Mouse (Mus musculus) forebrain, embryonic 11.5 days (tissue): ENCODE results near the gene Tmem198b. TPM values are rescaled to one million over a fixed set of nuclear protein-coding genes. Genes with fewer than 3 reads are reported as not detected.
"Not testable (repeated sequence)": the region's sequence is repeated elsewhere in the genome, so short reads cannot be mapped to it uniquely, and the experiment has no call there.

Experiments used
- ATAC-seq: fragments of 200-750 bp; cut with Nextera tagmentation; replicated peaks from 2 replicates; pipeline ENCODE4 v1.8.0; 2017; ENCODE audit warnings: moderate TSS enrichment; ENCODE audit not compliant: low FRiP score
- DNase-seq: peaks from one replicate; pipeline ENCODE4 v3.0.0-alpha.2; 2017; ENCODE audit warnings: low spot score
- H3K27ac ChIP-seq: fragments of 300-500 bp; sonication (generic); 2 replicates; pipeline ENCODE4 v1.5.1; 2014; ENCODE audit warnings: low read depth, low read length
- H3K27me3 ChIP-seq: fragments of 300-500 bp; sonication (generic); 2 replicates; pipeline ENCODE4 v1.6.1; 2014; ENCODE audit warnings: mild to moderate bottlenecking, low read length, mixed read lengths; ENCODE audit not compliant: control insufficient read depth, insufficient read depth
- H3K36me3 ChIP-seq: fragments of 300-500 bp; sonication (generic); 2 replicates; pipeline ENCODE4 v1.6.1; 2014; ENCODE audit warnings: mild to moderate bottlenecking, low read length, moderate library complexity, mixed read lengths; ENCODE audit not compliant: control insufficient read depth, insufficient read depth
- H3K4me1 ChIP-seq: fragments of 300-500 bp; sonication (generic); replicated peaks from 2 replicates; pipeline ENCODE4 v1.6.1; 2014; ENCODE audit warnings: low read length, mixed read lengths; ENCODE audit not compliant: control insufficient read depth, insufficient read depth
- H3K4me2 ChIP-seq: fragments of 300-500 bp; sonication (generic); 2 replicates; pipeline ENCODE4 v1.6.1; 2014; ENCODE audit warnings: low read depth, mild to moderate bottlenecking, low read length, moderate library complexity, mixed read lengths; ENCODE audit not compliant: severe bottlenecking
- H3K4me3 ChIP-seq: fragments of 300-500 bp; sonication (generic); 2 replicates; pipeline ENCODE4 v1.5.1; 2014; ENCODE audit warnings: low read depth, low read length
- H3K9ac ChIP-seq: fragments of 300-500 bp; sonication (generic); 2 replicates; pipeline ENCODE4 v1.6.1; 2014; ENCODE audit warnings: low read length
- H3K9me3 ChIP-seq: fragments of 300-500 bp; sonication (generic); 2 replicates; pipeline ENCODE4 v1.6.1; 2016; ENCODE audit warnings: low read length, mixed read lengths; ENCODE audit not compliant: control insufficient read depth
- WGBS: fragments of 180-500 bp; shearing (Covaris S2); extraction: QIAGEN DNeasy Blood & Tissue Kit; methylation state at CpG from one replicate; pipeline ENCODE4 v1.1.7; 2014; 5-methylcytosine and 5-hydroxymethylcytosine counted together
- polyA plus RNA-seq: library from polyadenylated mRNA; unstranded; fragments of >200 nt; fragmentation: Nextera tagmentation; extraction: Ambion mirVana; gene quantifications from 2 replicates; pipeline ENCODE4 v1.2.1, GENCODE M21; 2014

Tmem198b gene
- polyA plus RNA-seq, 1 experiment from 2014 or later, result 22.7 TPM

DNA sequence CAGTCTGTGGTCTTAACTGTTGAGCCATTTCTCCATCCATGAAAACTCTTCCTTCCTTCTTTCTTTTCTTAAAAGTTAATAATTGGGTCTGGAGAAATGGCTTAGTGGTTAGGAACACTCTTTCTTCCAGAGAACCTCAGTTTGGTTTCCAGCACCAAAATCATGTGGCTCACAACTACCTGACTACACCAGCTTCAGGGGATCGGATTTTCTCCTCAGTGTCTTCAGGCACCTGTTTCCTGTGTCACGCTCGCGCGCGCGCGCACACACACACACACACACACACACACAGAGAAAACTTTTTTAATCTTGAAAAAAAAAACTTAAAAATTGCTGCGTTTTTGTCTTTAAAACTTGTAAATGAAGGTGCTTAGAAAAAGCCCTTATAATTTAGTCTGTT, 19.7 kb upstream of the Tmem198b start:
- Histone ChIP-seq H3K4me1 (no peaks in the 10 kb centered on the region; the same call in 1 of the 2 replicates), H3K4me2 (no peak overlapping the region), H3K9me3 (no peaks in the 10 kb centered on the region), H3K27me3 (no peaks in the 10 kb centered on the region), H3K36me3 (no peaks in the 10 kb centered on the region), H3K4me3 (no peak overlapping the region), H3K9ac (no peak overlapping the region), H3K27ac (no peak overlapping the region)
- DNase-seq (no peak), ATAC-seq (no peak)
- 98% methylated on average over 9 of the region's 9 CpGs for WGBS

DNA sequence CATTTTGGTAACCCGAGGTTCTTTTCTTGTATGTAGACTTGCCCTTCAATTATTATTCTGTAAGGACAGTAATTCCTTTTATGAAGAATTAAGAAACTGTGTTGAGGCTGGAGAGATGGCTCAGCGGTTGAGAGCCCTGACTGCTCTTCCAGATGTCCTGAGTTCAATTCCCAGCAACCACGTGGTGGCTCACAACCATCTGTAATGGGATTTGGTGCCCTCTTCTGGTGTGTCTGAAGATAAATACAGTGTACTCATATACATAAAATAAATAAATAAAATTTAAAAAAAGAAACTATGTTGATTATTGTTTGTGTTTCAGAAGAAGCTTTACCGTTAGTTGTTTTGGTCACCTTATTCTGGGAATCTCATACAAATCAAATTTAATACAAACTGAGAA, 18.9 kb upstream of the Tmem198b start:
- not testable (repeated sequence) for H3K9me3 ChIP-seq, H3K27ac ChIP-seq, H3K36me3 ChIP-seq, H3K4me1 ChIP-seq, DNase-seq, ATAC-seq, H3K27me3 ChIP-seq, H3K9ac ChIP-seq
- 76% methylated on average over 4 of the region's 4 CpGs for WGBS
- H3K4me2 ChIP-seq, result peak overlapping the region; percentile 81; the same call in 1 of the 2 replicates
- H3K4me3 ChIP-seq, result peak overlapping the region; percentile 89

DNA sequence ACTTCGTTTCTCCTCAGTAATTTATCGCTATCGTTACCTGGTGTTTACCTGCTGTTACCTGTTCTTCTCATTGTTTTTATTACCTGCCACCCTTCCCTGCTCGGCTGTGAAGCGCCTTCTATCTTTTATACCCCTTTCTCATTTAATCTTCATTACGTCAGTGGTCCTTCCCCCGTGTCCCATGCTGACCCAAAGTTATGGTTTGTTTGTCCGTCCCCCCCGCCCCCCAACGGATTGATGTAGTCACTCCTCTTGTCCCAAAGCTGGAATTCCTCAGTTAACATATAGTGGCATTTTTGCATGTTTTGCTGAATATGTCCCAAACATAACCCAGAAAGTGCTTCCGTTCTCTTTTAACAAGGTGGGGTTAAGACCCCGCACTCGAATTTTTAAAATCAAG, 18.0 kb upstream of the Tmem198b start:
- WGBS, result 5% methylated on average over 13 of the region's 13 CpGs
- peaks cover 3% of the 10 kb centered on the region; the same call in 1 of the 2 replicates for H3K36me3 ChIP-seq
- peak; percentile 13; the same call in 1 of the 2 replicates for ATAC-seq

DNA sequence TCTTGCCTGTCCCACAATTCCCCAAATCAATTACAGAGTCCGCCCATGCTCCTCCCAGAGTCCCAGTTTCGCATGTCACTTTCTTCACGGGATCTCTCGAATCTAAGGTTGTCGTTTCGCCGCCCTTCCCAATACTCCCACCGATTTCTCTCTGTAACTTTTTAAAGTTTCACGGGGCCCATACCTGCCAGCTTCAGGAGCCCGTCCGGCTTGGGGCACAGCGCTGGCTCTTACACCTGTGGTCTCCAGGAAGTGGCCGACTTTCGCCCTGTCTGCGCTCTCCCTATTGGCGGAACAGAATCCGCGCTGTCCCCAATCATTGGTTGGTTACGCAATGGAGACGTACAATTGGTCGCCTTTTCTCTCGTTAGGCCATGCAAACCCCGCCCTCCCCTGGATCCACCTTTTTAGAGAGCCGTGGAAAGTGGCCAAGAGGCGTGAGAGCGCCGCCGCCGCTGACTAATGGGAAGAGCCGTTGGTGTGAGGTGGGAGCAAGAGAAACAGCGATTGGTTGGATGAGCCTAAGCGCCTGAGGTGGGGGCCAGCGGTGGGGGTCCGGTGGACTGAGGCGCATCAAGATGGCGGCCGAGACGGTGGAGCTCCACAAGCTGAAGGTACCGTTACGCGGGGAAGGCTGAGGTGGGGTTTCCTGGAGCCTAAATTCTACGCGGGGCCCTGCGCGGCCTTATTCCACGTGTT, 17.3 kb upstream of the Tmem198b start, which contains the start of gene Ormdl2:
Gene Ormdl2 (minus strand): TSS at position 288 of the 699 bp plus-strand sequence.
- no peaks in the 10 kb centered on the region for H3K27me3 ChIP-seq
- H3K4me3 ChIP-seq, result peak within 1 kb of the TSS; percentile 89
- H3K9me3 ChIP-seq, result no peaks in the 10 kb centered on the region
- DNase-seq (peak; percentile 99), ATAC-seq (peak; percentile 100)
- under 1% methylated on average over 46 of the region's 46 CpGs for WGBS
- peak within 1 kb of the TSS; percentile 87 for H3K9ac ChIP-seq
- no peaks in the 10 kb centered on the region; the same call in 1 of the 2 replicates for H3K4me1 ChIP-seq
- H3K36me3 ChIP-seq, result peaks cover 9% of the 10 kb centered on the region; the same call in 1 of the 2 replicates
- peak within 1 kb of the TSS; percentile 81 for H3K4me2 ChIP-seq
- H3K27ac ChIP-seq, result peak within 1 kb of the TSS; percentile 46; the same call in 1 of the 2 replicates

More for the DNA sequence above, 18.0 kb upstream of the Tmem198b start:
- H3K9ac ChIP-seq, result peak overlapping the region; percentile 87
- peak overlapping the region; percentile 46; the same call in 1 of the 2 replicates for H3K27ac ChIP-seq
- H3K4me3 ChIP-seq, result peak overlapping the region; percentile 89
- no peaks in the 10 kb centered on the region for H3K9me3 ChIP-seq
- H3K4me1 ChIP-seq, result no peaks in the 10 kb centered on the region; the same call in 1 of the 2 replicates
- no peak for DNase-seq
- peak overlapping the region; percentile 81 for H3K4me2 ChIP-seq
- H3K27me3 ChIP-seq, result no peaks in the 10 kb centered on the region

DNA sequence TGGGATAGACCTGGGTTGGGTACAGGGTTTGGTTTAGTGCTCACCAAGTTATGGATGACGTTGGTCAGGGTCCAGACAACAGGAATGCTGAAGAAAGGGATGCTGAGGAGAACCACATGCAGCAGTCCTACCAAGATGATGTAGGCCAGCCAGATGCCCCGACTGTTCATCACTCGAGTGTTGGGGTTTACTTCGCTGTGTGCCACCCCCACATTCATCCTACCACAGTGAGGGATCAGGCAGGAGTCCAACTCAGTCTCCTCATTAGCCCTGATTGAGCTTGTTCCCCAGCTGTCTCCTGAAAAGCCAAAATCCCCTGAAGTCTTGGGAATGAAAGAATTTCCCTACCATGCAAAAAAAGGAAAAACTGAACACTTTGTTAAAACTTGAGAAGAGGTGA, 16.0 kb upstream of the Tmem198b start:
- peaks cover 11% of the 10 kb centered on the region; the same call in 1 of the 2 replicates for H3K36me3 ChIP-seq
- no peak overlapping the region for H3K4me2 ChIP-seq
- no peak for DNase-seq
- H3K9ac ChIP-seq, result no peak overlapping the region
- 92% methylated on average over 4 of the region's 4 CpGs for WGBS
- no peaks in the 10 kb centered on the region for H3K27me3 ChIP-seq
- no peaks in the 10 kb centered on the region for H3K9me3 ChIP-seq
- no peak for ATAC-seq
- H3K27ac ChIP-seq, result no peak overlapping the region
- H3K4me3 ChIP-seq, result no peak overlapping the region
- no peaks in the 10 kb centered on the region; the same call in 1 of the 2 replicates for H3K4me1 ChIP-seq

GRCm38 (mm10) chr10:128817033-128817432, 12.9 kb upstream of the Tmem198b start, which contains the start of gene Sarnp:
Sarnp (plus strand) TSS chr10:128817333.
- Histone ChIP-seq H3K4me2 (no peak within 1 kb of the TSS), H3K27me3 (no peaks in the 10 kb centered on the region), H3K9me3 (no peaks in the 10 kb centered on the region), H3K27ac (no peak within 1 kb of the TSS), H3K4me3 (no peak within 1 kb of the TSS), H3K4me1 (no peaks in the 10 kb centered on the region), H3K36me3 (peaks cover 17% of the 10 kb centered on the region; the same call in 1 of the 2 replicates), H3K9ac (no peak within 1 kb of the TSS)
- DNase-seq (no peak), ATAC-seq (no peak)
- 95% methylated on average over 13 of the region's 13 CpGs for WGBS

- Histone ChIP-seq H3K36me3 (no peaks in the 10 kb centered on the region; the same call in 1 of the 2 replicates), H3K27ac (no peak overlapping the region), H3K9ac (no peak overlapping the region; the same call in 1 of the 2 replicates), H3K27me3 (no peaks in the 10 kb centered on the region), H3K4me2 (peak overlapping the region; percentile 65), H3K9me3 (no peaks in the 10 kb centered on the region), H3K4me1 (peaks cover 13% of the 10 kb centered on the region; the same call in 1 of the 2 replicates), H3K4me3 (peak overlapping the region; percentile 59; the same call in 1 of the 2 replicates)
- ATAC-seq, result no peak
- no peak for DNase-seq
- WGBS, result 94% methylated on average over 8 of the region's 8 CpGs
Measured at GRCm38 (mm10) chr10:128807018-128807417, 2.8 kb upstream of the Tmem198b start.

GRCm38 (mm10) chr10:128806086-128806485, 1.9 kb upstream of the Tmem198b start:
- ATAC-seq, result no peak
- Histone ChIP-seq H3K4me3 (peak overlapping the region; percentile 59), H3K27me3 (no peaks in the 10 kb centered on the region), H3K4me2 (peak overlapping the region; percentile 65), H3K9me3 (no peaks in the 10 kb centered on the region), H3K4me1 (peaks cover 13% of the 10 kb centered on the region; the same call in 1 of the 2 replicates), H3K9ac (peak overlapping the region; percentile 91), H3K27ac (peak overlapping the region; percentile 89; the same call in 1 of the 2 replicates), H3K36me3 (no peaks in the 10 kb centered on the region; the same call in 1 of the 2 replicates)
- 78% methylated on average over 6 of the region's 6 CpGs for WGBS
- DNase-seq, result no peak
